Mouse (Mus musculus) erythroblast, embryonic 14.5 days (primary cell): ENCODE data around the gene Gpd2. TPM values are rescaled to one million over a fixed set of nuclear protein-coding genes. Genes with fewer than 3 reads are reported as not detected.

Source experiments
- H3K27me3 ChIP-seq: 2 replicates; pipeline ENCODE4 v1.6.1; 2012; ENCODE audit warnings: inconsistent platforms; ENCODE audit not compliant: control insufficient read depth
- H3K36me3 ChIP-seq: 2 replicates; pipeline ENCODE4 v1.6.1; 2012; ENCODE audit warnings: mild to moderate bottlenecking, inconsistent platforms; ENCODE audit not compliant: control insufficient read depth
- H3K4me1 ChIP-seq: 2 replicates; pipeline ENCODE4 v1.6.1; 2012; ENCODE audit warnings: inconsistent platforms; ENCODE audit not compliant: control insufficient read depth
- H3K4me3 ChIP-seq: replicated peaks from 2 replicates; pipeline ENCODE3; 2012; ENCODE audit warnings: moderate library complexity, mild to moderate bottlenecking, inconsistent platforms
- H3K9me3 ChIP-seq: 2 replicates; pipeline ENCODE4 v1.6.1; 2012; ENCODE audit warnings: low read length, inconsistent platforms, mixed read lengths; ENCODE audit not compliant: control insufficient read depth
- GATA1 ChIP-seq: IDR thresholded peaks from 2 replicates; pipeline ENCODE4 v1.6.1; 2012; ENCODE audit warnings: low read length, inconsistent platforms, mixed read lengths
- TAL1 ChIP-seq: IDR thresholded peaks from 3 replicates; pipeline ENCODE4 v1.6.1; 2012; ENCODE audit warnings: low read length, inconsistent platforms, mixed read lengths
- polyA plus RNA-seq: library from polyadenylated mRNA; stranded (reverse); fragments of >175 nt; gene quantifications from 2 replicates; pipeline ENCODE4 v1.2.3, GENCODE M21; 2012

Gpd2 gene
- 0.07 and 0.12 TPM in 2 replicates for polyA plus RNA-seq

DNA sequence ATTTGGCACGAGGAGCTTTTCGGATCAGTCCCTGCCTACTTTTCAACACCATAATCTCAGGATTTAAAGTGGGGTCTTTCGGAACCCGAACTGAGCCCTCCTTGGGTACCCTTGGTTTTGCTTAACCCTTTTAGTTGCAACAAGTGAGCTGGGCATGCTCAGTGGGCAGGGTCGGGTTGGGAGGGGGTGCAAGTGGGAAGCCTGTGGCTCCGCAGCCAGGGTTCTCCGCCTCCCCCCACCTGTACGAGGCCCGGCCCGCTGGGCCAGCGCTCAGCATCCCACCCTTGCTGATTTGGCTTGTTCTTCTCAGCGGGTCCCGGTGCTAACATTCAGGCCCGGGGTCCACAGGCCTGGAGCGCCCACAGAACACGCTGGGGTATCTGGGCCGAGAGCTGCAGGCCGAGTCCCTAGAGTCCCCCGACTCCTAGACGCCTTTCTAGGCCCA is at the start of gene Gpd2:
Gpd2 (plus strand) TSS at position 161 of the 445 bp plus-strand sequence.
- no peak for TF ChIP-seq TAL1
- no peak for TF ChIP-seq GATA1
- Histone ChIP-seq H3K36me3 (no peaks in the 10 kb centered on the region), H3K27me3 (no peaks in the 10 kb centered on the region), H3K4me1 (peaks cover 22% of the 10 kb centered on the region), H3K9me3 (no peaks in the 10 kb centered on the region), H3K4me3 (peak within 1 kb of the TSS; percentile 85)

DNA sequence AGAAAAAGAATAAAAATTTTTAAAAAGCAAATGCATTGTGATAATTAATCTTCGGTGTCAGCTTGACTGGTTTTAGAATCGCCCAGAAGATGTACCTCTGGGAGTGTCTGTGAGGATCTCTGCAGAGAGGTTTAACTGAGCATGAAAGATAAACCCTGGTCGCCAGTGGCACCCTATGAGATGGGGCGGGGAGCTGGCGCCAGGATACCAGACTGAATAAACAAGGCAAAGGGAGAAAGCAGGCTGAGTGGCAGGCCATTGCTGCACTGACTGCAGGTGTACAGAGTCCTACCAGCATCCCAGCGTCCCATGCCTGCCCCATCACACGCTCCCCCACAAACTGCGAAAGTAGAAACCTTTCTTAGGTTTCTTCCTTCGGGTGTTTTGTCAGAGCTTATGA is 49.2 kb upstream of the Gpd2 start:
- TF ChIP-seq GATA1 (no peak), TAL1 (no peak)
- no peaks in the 10 kb centered on the region for H3K36me3 ChIP-seq
- H3K9me3 ChIP-seq = no peaks in the 10 kb centered on the region
- H3K4me1 ChIP-seq = peaks cover 14% of the 10 kb centered on the region
- H3K27me3 ChIP-seq = no peaks in the 10 kb centered on the region
- H3K4me3 ChIP-seq = no peak overlapping the region

DNA sequence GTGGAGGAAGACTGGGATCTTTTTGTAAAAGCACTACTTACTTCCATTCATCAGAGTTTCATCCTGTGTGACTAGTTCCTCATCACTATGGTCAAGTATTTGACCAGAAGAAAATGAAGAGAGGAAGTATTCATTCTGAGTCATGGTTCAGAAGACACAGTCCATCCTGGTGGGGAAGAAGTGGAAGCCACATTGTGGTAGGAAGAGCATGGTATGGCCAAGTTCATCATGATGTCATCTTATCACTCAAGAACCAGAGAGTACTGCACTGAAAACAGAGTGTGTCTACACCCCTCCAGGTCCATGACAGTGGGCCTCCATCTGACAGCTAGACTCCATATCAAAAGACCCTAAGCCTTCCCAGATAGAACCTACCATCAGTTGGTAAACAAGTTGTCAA is 46.6 kb upstream of the Gpd2 start:
- Histone ChIP-seq H3K36me3 (no peaks in the 10 kb centered on the region), H3K4me3 (no peak overlapping the region), H3K9me3 (no peaks in the 10 kb centered on the region), H3K4me1 (peaks cover 14% of the 10 kb centered on the region), H3K27me3 (no peaks in the 10 kb centered on the region)
- TF ChIP-seq TAL1 (no peak), GATA1 (no peak)

DNA sequence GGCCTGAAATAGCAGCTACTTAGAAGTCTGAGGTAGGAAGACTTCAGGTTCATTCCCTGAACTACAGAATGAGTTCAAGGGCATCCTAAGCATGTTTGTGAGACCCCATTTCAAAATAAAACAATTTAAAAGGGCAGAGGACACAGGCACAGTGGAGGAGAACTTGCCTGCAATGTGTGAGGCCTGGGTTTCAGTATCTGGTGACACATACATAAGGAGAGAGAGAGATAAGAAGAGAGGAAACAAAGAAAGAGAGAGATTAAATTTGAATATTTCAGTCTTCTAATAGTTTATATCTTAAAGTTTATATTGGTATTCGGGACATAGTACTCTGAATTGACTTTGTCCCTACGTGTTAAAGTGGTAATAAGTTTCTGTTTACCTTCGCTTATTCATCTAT is 38.4 kb upstream of the Gpd2 start:
- Histone ChIP-seq H3K9me3 (no peaks in the 10 kb centered on the region), H3K4me1 (peaks cover 11% of the 10 kb centered on the region), H3K36me3 (no peaks in the 10 kb centered on the region), H3K27me3 (no peaks in the 10 kb centered on the region), H3K4me3 (no peak overlapping the region)
- TF ChIP-seq GATA1 = no peak
- no peak for TF ChIP-seq TAL1

DNA sequence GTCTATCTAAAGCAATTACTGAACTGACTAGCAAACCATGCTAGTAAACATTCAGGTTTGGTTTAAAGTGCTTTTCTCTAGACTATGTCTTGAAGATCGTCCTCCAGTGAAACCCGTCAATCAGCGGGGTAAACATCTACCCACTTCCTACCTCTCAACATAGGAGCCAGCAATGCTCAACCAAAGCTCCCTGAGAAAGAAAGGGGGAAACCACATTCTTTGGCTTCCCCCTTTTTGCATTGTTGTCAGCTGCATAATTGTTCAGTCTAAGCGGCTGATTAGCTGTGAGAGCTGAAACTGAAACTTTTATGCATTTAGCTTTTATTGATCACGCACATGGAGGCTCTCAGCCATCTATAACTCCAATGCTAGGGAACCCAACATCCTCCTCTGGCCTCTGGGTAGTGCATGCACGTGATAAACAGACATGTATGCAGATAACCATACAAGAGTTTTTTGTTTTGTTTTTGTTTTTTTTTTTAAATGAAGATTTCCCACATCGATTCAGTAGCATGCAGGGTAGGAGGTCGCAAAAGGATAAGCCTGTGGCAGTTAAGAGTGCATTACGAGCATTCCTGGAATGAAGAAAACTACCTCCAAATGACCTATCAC is 28.9 kb upstream of the Gpd2 start:
- TF ChIP-seq TAL1 (no peak), GATA1 (no peak)
- no peaks in the 10 kb centered on the region for H3K36me3 ChIP-seq
- H3K27me3 ChIP-seq = no peaks in the 10 kb centered on the region
- no peak overlapping the region for H3K4me3 ChIP-seq
- no peaks in the 10 kb centered on the region for H3K9me3 ChIP-seq
- no peaks in the 10 kb centered on the region for H3K4me1 ChIP-seq

DNA sequence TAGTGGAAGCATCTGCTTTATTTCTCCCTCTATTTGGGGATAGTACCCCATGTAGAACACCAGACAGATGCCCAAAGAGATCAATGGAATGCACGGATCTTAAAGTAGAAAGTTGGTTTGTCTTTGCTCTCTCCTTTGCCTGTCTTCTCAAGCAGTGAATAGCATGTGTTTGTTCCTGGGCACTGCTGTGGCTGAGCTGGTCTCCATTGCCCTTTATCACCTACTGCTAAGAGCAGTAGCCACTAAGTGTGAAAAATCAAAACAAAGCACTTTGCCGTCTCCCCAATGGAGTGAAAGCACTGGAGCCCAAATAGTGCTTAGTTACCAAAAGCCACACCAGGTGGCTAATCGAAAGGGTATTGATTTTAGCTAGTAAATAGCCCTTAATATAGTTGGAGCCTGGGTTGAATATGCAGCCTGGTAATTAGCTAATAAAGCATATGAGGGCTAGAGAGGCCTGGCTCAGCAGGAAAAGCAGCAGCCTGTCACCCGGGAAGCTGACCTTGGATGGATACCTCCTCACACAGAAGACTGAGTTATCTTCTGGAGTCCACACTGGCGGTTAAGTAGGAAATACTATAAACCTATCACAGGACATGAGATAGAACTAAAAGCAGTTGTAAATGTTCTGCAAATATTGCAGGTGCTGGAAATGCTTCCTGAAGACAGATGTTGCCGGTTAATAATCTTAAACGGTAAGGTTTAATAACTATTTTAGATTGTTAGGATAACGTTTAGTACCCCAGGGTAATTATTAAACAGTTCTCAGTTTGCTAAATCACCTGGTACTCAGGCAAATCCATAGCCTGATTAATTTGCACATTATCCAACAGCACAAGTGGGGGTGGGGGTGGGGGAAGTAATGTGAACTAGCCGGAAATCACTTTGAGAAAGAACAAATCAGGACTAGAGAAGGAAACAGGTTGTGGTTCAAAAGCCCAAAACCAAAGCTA is 26.1 kb upstream of the Gpd2 start:
- TF ChIP-seq TAL1 = no peak
- TF ChIP-seq GATA1 = no peak
- Histone ChIP-seq H3K4me1 (no peaks in the 10 kb centered on the region), H3K27me3 (no peaks in the 10 kb centered on the region), H3K4me3 (no peak overlapping the region), H3K9me3 (no peaks in the 10 kb centered on the region), H3K36me3 (no peaks in the 10 kb centered on the region)

DNA sequence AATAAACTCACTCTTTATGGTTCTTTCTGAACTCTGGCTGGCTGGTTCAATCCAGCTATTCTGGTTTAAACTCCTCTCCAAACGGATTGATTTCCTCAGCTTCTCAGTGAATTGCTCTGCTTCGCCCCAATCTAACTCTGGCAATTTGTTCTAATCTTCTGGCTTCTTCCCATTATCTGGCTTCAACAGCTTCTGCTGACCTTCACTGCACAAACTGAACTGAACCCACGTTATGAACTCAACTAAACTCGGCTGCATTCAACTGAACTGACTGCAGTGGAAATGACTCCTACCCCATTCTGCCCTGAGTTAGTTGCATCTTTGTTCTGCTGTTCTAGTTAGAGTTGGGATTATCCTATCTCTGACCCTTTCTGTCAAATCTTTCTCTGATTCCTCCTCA is 24.1 kb upstream of the Gpd2 start:
- H3K4me3 ChIP-seq = no peak overlapping the region
- TF ChIP-seq GATA1 (no peak), TAL1 (no peak)
- no peaks in the 10 kb centered on the region for H3K4me1 ChIP-seq
- no peaks in the 10 kb centered on the region for H3K9me3 ChIP-seq
- no peaks in the 10 kb centered on the region for H3K27me3 ChIP-seq
- H3K36me3 ChIP-seq = no peaks in the 10 kb centered on the region

DNA sequence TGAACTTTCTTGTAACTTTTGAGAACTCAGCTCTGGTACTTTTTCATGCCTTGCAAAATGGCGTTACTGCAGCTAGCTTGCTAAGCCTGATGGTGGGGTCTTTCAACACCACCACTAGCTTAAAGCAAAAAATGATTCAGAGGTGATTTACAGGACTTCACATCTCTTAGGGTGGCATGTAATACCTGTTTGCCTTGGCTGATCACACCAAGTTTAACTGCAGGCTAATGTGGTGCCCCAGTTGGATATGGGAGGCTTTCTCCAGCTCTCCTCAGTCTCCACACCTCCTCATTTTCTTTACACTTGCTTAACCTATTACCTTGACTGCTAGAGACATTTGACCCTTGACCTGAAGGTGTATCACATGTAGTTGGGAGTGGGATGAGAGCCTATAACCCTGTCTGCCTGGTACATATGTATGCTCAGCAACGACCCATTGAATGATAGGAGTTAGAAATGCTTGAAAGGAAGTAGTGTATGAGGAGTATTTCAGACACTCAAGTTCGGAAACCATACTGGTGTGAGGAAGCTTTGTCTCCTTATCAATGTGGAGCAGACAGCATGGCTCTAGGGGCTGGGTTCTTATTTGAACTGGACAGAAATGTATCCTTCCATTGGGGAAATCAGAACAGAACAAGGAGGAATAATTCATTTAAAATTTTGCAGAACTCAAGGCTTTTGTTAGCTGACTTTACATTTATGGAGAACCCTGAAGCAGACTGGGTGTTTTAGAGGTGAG is 14.0 kb upstream of the Gpd2 start:
- peaks cover 2% of the 10 kb centered on the region; the same call in 1 of the 2 replicates for H3K4me1 ChIP-seq
- TF ChIP-seq TAL1 = no peak
- TF ChIP-seq GATA1 = no peak
- H3K36me3 ChIP-seq = no peaks in the 10 kb centered on the region
- H3K27me3 ChIP-seq = no peaks in the 10 kb centered on the region
- H3K4me3 ChIP-seq = no peak overlapping the region
- no peaks in the 10 kb centered on the region for H3K9me3 ChIP-seq

DNA sequence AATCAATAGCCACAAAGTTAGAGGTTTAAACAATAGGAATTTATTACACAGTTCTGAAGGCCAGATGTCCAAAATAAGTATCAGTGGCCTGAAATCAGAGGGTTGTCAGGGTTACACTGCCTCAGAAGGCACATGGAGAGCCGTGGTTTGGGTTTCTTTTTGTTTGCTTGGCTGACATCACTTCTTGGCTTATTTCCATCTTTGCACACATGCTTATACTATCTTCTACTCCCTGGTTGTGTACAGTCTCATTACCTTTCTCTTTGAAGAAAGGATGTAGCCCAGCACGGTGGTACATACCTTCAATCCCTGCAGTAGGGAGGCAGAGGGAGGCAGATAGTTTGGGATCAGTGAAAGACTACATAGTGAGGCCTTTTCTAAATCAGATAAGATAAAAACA is 12.2 kb upstream of the Gpd2 start:
- H3K36me3 ChIP-seq = no peaks in the 10 kb centered on the region
- no peaks in the 10 kb centered on the region for H3K27me3 ChIP-seq
- H3K4me1 ChIP-seq = peaks cover 2% of the 10 kb centered on the region; the same call in 1 of the 2 replicates
- no peaks in the 10 kb centered on the region for H3K9me3 ChIP-seq
- H3K4me3 ChIP-seq = no peak overlapping the region
- TF ChIP-seq TAL1 = no peak
- TF ChIP-seq GATA1 = no peak
